Mouse (Mus musculus): ENCODE data around the gene Orai2.

Gene Orai2

GRCm38 (mm10) chr5:136210549-136210948 lies 40.0 kb upstream of the Orai2 start:
- TF ChIP-seq POU5F1 (IDR thresholded peaks at IDR 0.05; ENCODE audit: borderline replicate concordance, low read length) (no peak), NANOG (IDR thresholded peaks at IDR 0.05; ENCODE audit: borderline replicate concordance, low read length) (no peak)
- H3K36me3 ChIP-seq (ENCODE audit: insufficient read depth, low read length), result no peaks in the 10 kb centered on the region
- H3K4me3 ChIP-seq (replicated peaks; ENCODE audit: low read length), result no peak overlapping the region
- H3K9me3 ChIP-seq (ENCODE audit: low read length), result peaks cover 49% of the 10 kb centered on the region
- H3K27me3 ChIP-seq (ENCODE audit: insufficient read depth, low read length), result peaks cover 2% of the 10 kb centered on the region; the same call in 1 of the 2 replicates
- no peaks in the 10 kb centered on the region for H3K4me1 ChIP-seq (replicated peaks; ENCODE audit: low read depth, low read length)

GRCm38 (mm10) chr5:136201832-136202231 lies 31.3 kb upstream of the Orai2 start:
- peaks cover 18% of the 10 kb centered on the region for H3K4me1 ChIP-seq (replicated peaks; ENCODE audit: low read depth, low read length)

GRCm38 (mm10) chr5:136199526-136199925 lies 29.0 kb upstream of the Orai2 start:
- peaks cover 18% of the 10 kb centered on the region for H3K9me3 ChIP-seq (ENCODE audit: low read length)
- peaks cover 35% of the 10 kb centered on the region for H3K36me3 ChIP-seq (ENCODE audit: insufficient read depth, low read length)
- H3K4me3 ChIP-seq (replicated peaks; ENCODE audit: low read length), result peak overlapping the region; percentile 99
- no peak for TF ChIP-seq NANOG (IDR thresholded peaks at IDR 0.05; ENCODE audit: borderline replicate concordance, low read length)
- no peak for TF ChIP-seq POU5F1 (IDR thresholded peaks at IDR 0.05; ENCODE audit: borderline replicate concordance, low read length)
- no peak for TF ChIP-seq CTCF (conservative IDR thresholded peaks at IDR 0.05; ENCODE audit: low read length)
- no peaks in the 10 kb centered on the region for H3K27me3 ChIP-seq (ENCODE audit: insufficient read depth, low read length)
- H3K4me1 ChIP-seq (replicated peaks; ENCODE audit: low read depth, low read length), result peaks cover 19% of the 10 kb centered on the region

More at GRCm38 (mm10) chr5:136201832-136202231, 31.3 kb upstream of the Orai2 start:
- peak; percentile 73 for TF ChIP-seq CTCF (conservative IDR thresholded peaks at IDR 0.05; ENCODE audit: low read length)
- TF ChIP-seq NANOG (IDR thresholded peaks at IDR 0.05; ENCODE audit: borderline replicate concordance, low read length), result no peak
- peaks cover 25% of the 10 kb centered on the region for H3K9me3 ChIP-seq (ENCODE audit: low read length)
- no peak overlapping the region for H3K4me3 ChIP-seq (replicated peaks; ENCODE audit: low read length)
- peaks cover 12% of the 10 kb centered on the region for H3K36me3 ChIP-seq (ENCODE audit: insufficient read depth, low read length)
- no peaks in the 10 kb centered on the region for H3K27me3 ChIP-seq (ENCODE audit: insufficient read depth, low read length)

GRCm38 (mm10) chr5:136198474-136199391 lies 28.2 kb upstream of the Orai2 start, which contains the start of gene Prkrip1:
Gene Prkrip1, minus strand, starts transcription at chr5:136198963.
- TF ChIP-seq POU5F1 (IDR thresholded peaks at IDR 0.05; ENCODE audit: borderline replicate concordance, low read length) (peak; percentile 58; the same call in 1 of the 2 replicates), NANOG (IDR thresholded peaks at IDR 0.05; ENCODE audit: borderline replicate concordance, low read length) (no peak)
- H3K36me3 ChIP-seq (ENCODE audit: insufficient read depth, low read length), result peaks cover 43% of the 10 kb centered on the region
- H3K9me3 ChIP-seq (ENCODE audit: low read length), result peaks cover 14% of the 10 kb centered on the region
- H3K4me3 ChIP-seq (replicated peaks; ENCODE audit: low read length), result peak within 1 kb of the TSS; percentile 99
- no peaks in the 10 kb centered on the region for H3K27me3 ChIP-seq (ENCODE audit: insufficient read depth, low read length)
- peaks cover 19% of the 10 kb centered on the region for H3K4me1 ChIP-seq (replicated peaks; ENCODE audit: low read depth, low read length)

- Histone ChIP-seq H3K36me3 (ENCODE audit: insufficient read depth, low read length) (peaks cover 98% of the 10 kb centered on the region), H3K4me1 (replicated peaks; ENCODE audit: low read depth, low read length) (peaks cover 12% of the 10 kb centered on the region), H3K9me3 (ENCODE audit: low read length) (no peaks in the 10 kb centered on the region), H3K4me3 (replicated peaks; ENCODE audit: low read length) (no peak overlapping the region), H3K27me3 (ENCODE audit: insufficient read depth, low read length) (no peaks in the 10 kb centered on the region)
- no peak for TF ChIP-seq POU5F1 (IDR thresholded peaks at IDR 0.05; ENCODE audit: borderline replicate concordance, low read length)
- peak; percentile 48 for TF ChIP-seq CTCF (conservative IDR thresholded peaks at IDR 0.05; ENCODE audit: low read length)
These were observed 21.4 kb upstream of the Orai2 start for GRCm38 (mm10) chr5:136191870-136192269.

- Histone ChIP-seq H3K36me3 (ENCODE audit: insufficient read depth, low read length) (peaks cover 95% of the 10 kb centered on the region), H3K4me1 (replicated peaks; ENCODE audit: low read depth, low read length) (peaks cover 29% of the 10 kb centered on the region), H3K27me3 (ENCODE audit: insufficient read depth, low read length) (no peaks in the 10 kb centered on the region), H3K4me3 (replicated peaks; ENCODE audit: low read length) (no peak overlapping the region), H3K9me3 (ENCODE audit: low read length) (no peaks in the 10 kb centered on the region)
- TF ChIP-seq POU5F1 (IDR thresholded peaks at IDR 0.05; ENCODE audit: borderline replicate concordance, low read length) (no peak), CTCF (conservative IDR thresholded peaks at IDR 0.05; ENCODE audit: low read length) (peak; percentile 63)
These were observed 16.2 kb upstream of the Orai2 start for GRCm38 (mm10) chr5:136186723-136187122.

GRCm38 (mm10) chr5:136183766-136184165 lies 13.3 kb upstream of the Orai2 start:
- H3K9me3 ChIP-seq (ENCODE audit: low read length), result no peaks in the 10 kb centered on the region
- 0 out of 2 replicates have a peak, but pooled peaks have one; percentile 5 for TF ChIP-seq CTCF (conservative IDR thresholded peaks at IDR 0.05; ENCODE audit: low read length)
- no peak for TF ChIP-seq NANOG (IDR thresholded peaks at IDR 0.05; ENCODE audit: borderline replicate concordance, low read length)
- no peak for TF ChIP-seq POU5F1 (IDR thresholded peaks at IDR 0.05; ENCODE audit: borderline replicate concordance, low read length)
- H3K27me3 ChIP-seq (ENCODE audit: insufficient read depth, low read length), result no peaks in the 10 kb centered on the region

GRCm38 (mm10) chr5:136182830-136183229 lies 12.3 kb upstream of the Orai2 start:
- H3K4me3 ChIP-seq (replicated peaks; ENCODE audit: low read length), result no peak overlapping the region
- no peaks in the 10 kb centered on the region for H3K27me3 ChIP-seq (ENCODE audit: insufficient read depth, low read length)
- peaks cover 68% of the 10 kb centered on the region for H3K4me1 ChIP-seq (replicated peaks; ENCODE audit: low read depth, low read length)
- TF ChIP-seq POU5F1 (IDR thresholded peaks at IDR 0.05; ENCODE audit: borderline replicate concordance, low read length), result no peak
- no peak for TF ChIP-seq CTCF (conservative IDR thresholded peaks at IDR 0.05; ENCODE audit: low read length)
- no peak for TF ChIP-seq NANOG (IDR thresholded peaks at IDR 0.05; ENCODE audit: borderline replicate concordance, low read length)
- no peaks in the 10 kb centered on the region for H3K9me3 ChIP-seq (ENCODE audit: low read length)
- H3K36me3 ChIP-seq (ENCODE audit: insufficient read depth, low read length), result peaks cover 95% of the 10 kb centered on the region

More at GRCm38 (mm10) chr5:136183766-136184165, 13.3 kb upstream of the Orai2 start:
- H3K4me3 ChIP-seq (replicated peaks; ENCODE audit: low read length), result no peak overlapping the region
- H3K36me3 ChIP-seq (ENCODE audit: insufficient read depth, low read length), result peaks cover 95% of the 10 kb centered on the region
- peaks cover 59% of the 10 kb centered on the region for H3K4me1 ChIP-seq (replicated peaks; ENCODE audit: low read depth, low read length)
